Mouse (Mus musculus) urinary bladder, postnatal 4 days (tissue): ENCODE measurements at regions not wholly inside any gene's neighbourhood (a gene's known extent, or its start where the extent isn't known, plus 50 kb on each side); places are given as distances from the start of the nearest gene placed in this dataset.
"Not testable (repeated sequence)": the region's sequence is repeated elsewhere in the genome, so short reads cannot be mapped to it uniquely, and the experiment has no call there.

ENCODE experiments used
- DNase-seq, 2 experiments: peaks; one replicate each; pipeline ENCODE4 v3.0.0; 2021 to 2022; ENCODE audit warnings: low spot score in 2 of 2

- DNase-seq, result no peak
Observed at GRCm38 (mm10) chr9:31653788-31654187, 189.5 kb upstream of the Tmem45b start.

- DNase-seq, result peak in 1 of 2 experiments; percentile 24
Observed at GRCm38 (mm10) chr9:31650362-31651130, 186.3 kb upstream of the Tmem45b start.

GRCm38 (mm10) chr9:31649073-31649472, 184.8 kb upstream of the Tmem45b start:
- no peak for DNase-seq

DNA sequence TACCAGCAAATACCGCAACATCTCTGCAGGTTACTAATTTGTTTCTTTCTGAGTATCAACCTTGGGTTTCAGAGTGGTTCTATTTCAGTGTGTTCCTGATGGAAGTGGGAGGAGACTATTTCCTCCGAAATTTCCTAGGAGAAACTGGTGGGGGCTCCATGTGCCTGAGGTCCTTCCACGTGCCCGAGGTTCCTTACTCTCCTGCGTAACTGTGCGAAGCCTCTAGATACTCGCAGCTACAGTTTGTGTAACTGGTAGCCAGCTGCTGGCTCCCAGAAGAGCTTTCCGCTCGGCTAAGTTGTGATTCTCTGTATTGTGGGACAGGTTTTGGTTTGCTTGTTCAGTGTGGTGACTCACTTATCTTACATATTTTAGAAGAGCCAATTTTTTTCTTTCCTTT, 184.3 kb upstream of the Tmem45b start:
- no peak for DNase-seq

DNA sequence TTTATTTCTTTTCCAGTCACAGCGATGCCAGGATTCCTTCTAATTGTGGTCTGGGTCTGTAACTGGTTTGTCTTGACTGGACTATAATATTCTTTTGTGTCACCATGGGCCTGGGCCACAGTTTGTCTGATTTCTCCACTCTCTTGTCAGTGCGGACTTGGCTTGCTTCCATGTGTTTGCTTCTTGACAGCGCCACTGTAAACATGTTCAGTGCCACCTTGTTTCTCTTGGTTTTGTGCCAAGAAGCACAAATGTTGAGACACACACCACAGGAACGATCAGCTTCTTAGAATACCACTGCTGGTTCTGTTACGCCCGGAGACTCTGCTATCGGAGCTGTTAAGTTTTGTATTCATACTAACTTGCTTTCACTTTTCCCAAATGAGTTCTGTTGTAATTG, 180.9 kb upstream of the Tmem45b start:
- DNase-seq, result no peak

- no peak for DNase-seq
Observed at GRCm38 (mm10) chr9:31644106-31644505, 179.8 kb upstream of the Tmem45b start.

GRCm38 (mm10) chr9:31642169-31642568, 177.9 kb upstream of the Tmem45b start:
- no peak for DNase-seq

GRCm38 (mm10) chr9:31628291-31628690, 164.0 kb upstream of the Tmem45b start:
- no peak for DNase-seq

DNA sequence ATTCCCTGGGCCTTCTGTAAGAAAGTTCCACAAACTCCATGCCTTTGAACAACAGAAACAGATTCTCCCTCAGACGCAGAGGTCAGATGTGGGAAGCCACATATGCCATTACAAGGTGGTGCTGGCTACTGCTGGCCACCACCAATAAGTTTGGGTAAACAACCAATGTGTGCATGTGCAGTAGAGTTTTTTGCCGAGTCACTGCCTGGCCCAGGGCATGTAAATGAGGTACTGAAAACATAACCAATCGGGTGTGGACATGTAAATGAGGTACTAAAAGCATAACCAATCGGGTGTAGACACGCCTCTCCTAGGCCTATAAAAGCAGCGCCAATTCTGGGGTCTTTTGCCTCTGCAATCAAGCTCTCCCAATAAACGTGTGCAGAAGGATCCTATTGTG, 157.3 kb upstream of the Tmem45b start:
- DNase-seq, result not testable (repeated sequence)

GRCm38 (mm10) chr9:31619344-31619743, 155.1 kb upstream of the Tmem45b start:
- DNase-seq, result no peak

GRCm38 (mm10) chr9:31614250-31614945, 150.1 kb upstream of the Tmem45b start:
- no peak for DNase-seq

GRCm38 (mm10) chr9:31611036-31611695, 146.9 kb upstream of the Tmem45b start:
- no peak for DNase-seq

DNA sequence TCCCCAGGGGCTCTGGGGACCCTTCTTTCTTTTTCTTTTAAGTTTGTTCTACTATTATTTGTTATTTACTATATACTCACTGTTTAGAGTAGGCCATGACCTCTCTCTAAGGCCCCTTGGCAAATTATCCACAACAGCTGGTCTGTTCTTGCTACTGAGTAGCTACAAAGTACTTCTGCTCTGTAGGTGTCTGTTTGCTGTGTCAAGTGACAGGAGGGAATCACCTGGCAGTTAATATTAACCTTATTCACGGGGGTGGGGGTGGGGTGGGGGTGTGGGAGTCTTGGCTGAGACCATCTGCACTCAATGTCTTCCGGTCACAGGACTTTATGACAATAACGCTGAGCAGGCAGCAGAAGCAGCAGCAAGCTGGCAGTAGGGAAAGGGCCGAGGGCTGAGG, 146.4 kb upstream of the Tmem45b start:
- DNase-seq, result no peak

DNA sequence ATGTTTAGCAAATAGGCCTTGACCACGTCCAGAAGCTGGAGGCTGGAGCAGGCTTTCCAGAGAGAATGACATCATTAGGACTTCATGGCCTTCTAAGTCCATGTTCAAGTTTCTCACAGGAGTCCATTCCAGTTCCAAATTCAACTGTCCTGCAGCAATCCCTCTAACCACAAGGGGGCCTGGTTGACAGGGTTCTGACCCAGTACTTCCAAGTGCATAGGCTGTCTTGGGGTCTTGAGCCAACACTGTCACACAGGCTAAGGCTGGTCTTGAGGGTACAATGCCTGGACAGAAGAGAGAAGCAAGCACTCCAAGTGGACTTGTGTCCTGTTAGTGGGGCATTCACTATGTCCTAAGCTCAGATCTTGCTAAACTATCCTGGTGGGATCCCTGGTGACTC, 145.9 kb upstream of the Tmem45b start:
- DNase-seq, result no peak

GRCm38 (mm10) chr9:31609731-31610130, 145.5 kb upstream of the Tmem45b start:
- DNase-seq, result no peak

DNA sequence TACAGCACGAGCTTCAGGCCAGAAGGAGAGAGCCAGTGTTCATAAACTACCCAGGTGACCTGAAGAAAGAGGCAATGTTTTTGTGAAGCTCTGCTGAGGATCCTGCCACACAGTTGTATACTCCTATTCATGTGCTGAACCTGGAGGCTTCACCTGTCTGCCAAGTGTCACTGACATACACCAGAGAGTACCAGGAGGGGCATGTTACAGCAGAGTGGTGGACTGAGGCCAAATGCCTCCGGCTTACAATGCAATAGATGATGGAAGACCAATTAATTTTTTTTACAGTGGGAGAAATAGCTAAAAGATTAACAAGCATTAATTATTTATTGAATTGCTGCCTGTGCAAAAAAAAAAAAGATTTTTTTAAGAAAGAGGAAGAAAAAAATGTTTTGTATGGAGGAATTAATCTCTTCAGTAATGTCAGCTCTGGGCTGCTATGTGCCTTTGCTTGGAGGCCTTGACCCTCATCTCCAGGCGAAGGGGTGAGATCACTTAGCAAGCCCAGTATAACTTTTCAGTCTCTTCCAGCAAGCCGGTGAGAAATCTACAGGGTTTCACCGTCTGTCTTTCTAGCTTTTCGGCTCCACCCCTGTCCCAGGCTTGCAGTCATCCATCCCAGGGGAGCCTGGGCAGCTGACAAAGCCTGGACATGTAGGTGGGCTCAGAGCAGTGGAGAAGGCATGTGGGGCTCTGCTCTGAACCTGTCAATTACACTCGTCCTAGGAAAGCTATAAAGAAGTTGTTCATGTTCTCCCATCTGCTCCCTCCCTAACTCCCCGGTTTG, 144.0 kb upstream of the Tmem45b start:
- DNase-seq, result no peak

- no peak for DNase-seq
Observed at GRCm38 (mm10) chr9:31606936-31607335, 142.7 kb upstream of the Tmem45b start.

- DNase-seq, result no peak
Observed at GRCm38 (mm10) chr9:31604497-31605090, 140.3 kb upstream of the Tmem45b start.

- DNase-seq, result no peak
Observed at GRCm38 (mm10) chr9:31602707-31603106, 138.4 kb upstream of the Tmem45b start.

- DNase-seq, result no peak
Observed at GRCm38 (mm10) chr9:31595096-31595495, 130.8 kb upstream of the Tmem45b start.

GRCm38 (mm10) chr9:31587671-31588070, 123.4 kb upstream of the Tmem45b start:
- no peak for DNase-seq

DNA sequence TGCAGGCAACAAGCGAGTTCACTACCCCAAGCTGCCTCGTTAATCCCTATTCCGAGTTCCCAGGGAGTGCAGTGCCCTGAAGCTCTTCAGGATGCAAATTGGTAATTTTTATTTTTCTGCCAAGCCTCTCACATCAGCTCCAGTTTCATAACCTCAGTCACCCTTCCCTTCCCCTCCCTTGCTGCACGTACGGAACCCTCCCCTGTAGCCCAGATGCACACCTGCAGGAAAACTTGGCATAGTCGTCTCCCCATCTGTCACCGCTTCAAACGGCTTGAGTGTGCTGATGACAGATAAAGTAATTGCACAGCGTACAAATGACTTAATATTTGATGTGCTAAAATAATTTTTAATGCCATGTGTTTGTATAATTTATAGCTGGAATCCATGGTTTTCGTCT, 119.7 kb upstream of the Tmem45b start:
- DNase-seq, result no peak
